Mouse (Mus musculus): ENCODE results near the gene Dclre1c.

GRCm38 (mm10) chr2:3499543-3499942 lies 75.6 kb downstream of the Dclre1c start:
- TF ChIP-seq CTCF (conservative IDR thresholded peaks at IDR 0.05; ENCODE audit: low read length): no peak
- no peak for TF ChIP-seq NANOG (IDR thresholded peaks at IDR 0.05; ENCODE audit: borderline replicate concordance, low read length)
